Mouse (Mus musculus): Measurements from ENCODE around the gene Ccdc151.
A peak's percentile ranks its signal among the peaks of the same experiment; 100 is the strongest.

The Ccdc151 gene

DNA sequence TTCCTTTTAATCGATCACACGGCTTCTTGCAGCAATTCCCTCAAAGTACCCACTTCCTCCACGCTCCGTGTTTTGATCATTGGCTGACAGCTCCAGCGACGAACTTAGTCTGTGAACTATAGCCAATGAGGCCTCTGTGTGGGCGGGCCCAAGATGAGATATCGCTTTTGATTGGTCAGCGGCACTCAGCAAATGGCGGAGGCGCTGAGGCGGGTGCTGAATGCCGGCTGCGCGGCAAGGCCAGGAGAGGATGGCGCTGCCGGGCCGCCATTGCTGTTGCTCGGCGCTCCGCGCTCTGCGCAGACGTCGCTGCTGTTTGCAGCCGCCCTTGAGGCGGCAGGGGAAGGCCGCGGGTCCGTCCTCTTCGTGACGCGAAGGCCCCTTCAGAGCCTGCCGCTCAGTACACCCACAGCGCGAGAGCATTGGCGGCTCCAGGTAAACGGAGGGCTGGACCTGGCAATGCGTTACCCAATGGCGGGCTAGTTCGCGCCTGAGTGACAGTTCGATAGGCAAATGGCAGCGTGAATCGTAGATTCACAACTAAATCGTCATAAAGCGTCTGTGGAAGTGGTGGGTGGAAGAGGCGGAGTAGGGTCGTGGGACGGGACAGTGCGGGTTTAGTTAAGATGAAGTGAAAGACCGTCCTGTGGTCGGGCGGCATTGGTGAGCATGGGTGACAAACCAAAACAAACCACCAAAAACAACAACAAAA, 46.7 kb downstream of the Ccdc151 start, which contains the start of gene Swsap1:
Gene Swsap1 (plus strand): TSS at position 186 of the 712 bp plus-strand sequence.
- peak; percentile 99 for DNase-seq (ENCODE audit: low read depth)

DNA sequence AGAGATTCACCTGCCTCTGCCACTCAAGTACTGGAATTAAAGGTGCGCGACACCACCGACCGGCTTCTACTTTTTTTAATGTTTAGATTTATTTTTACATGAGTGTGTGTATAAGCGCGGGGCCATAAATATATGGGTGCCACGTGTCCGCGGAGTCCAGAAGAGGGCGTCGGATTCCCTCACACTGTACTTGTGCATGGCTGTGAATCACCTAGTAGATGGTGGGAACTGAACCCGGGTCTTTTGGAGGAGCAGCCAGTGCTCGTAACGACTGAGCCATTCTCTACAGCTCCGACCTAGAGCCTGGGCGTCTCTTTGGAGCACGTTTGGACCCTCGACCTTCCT, 47.2 kb downstream of the Ccdc151 start:
- DNase-seq (ENCODE audit: low read depth) = no peak

DNA sequence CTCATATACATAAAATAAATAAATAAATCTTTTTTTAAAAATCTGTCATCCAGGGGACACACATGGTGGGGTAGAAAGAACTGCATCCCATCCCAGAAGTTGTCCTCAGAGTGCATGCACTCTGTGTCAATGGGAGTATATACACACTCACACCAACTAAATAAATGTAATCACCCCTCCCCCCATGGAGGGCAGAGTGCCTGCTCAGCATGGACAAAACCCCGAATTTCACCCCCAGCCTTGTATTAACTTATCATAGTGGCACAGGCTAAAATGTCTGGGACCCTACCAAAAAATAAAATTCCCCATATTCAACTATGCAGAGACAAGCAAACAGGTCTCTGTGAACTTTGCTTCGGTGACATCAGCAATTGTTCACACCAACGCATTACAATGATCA, 47.8 kb downstream of the Ccdc151 start:
- DNase-seq (ENCODE audit: low read depth) = no peak

DNA sequence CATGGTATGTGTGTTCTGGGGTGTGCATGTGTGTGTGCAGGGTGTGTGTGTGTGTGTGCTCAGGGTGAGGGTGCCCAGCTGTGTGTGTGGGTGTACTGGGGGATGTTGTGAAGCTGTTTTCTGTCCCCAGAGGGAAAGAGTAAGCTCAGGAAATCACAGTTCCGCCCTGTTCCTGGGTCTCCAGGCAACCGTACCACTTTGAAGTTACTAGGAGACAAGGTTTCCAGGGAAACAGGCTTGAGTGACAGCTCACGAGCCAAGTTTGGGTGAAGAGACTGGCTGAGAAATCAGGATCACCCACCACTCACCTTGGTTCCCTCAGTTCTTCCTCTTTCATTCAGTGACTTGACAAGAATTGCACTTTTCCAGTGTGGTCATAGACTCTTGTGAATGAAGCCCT, 48.8 kb downstream of the Ccdc151 start:
- peak; percentile 11 for DNase-seq (ENCODE audit: low read depth)

DNA sequence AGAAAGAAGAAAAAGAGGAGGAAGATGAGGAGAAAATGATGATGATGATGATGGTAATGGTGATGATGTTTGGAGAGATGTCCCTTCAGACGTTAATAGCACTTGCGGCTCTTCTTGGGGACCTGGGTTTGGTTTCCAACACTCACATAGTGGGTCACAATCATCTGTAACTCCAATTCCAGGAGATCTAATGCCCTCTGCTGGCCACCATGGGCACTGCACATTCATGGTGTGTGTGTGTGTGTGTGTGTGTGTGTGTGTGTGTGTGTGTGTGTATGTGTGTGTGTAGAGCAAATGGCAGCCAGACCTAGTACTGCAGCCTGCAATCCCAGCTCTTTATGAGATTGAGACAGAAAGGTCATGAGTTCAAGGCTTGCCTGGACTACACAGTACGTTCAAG, 50.5 kb downstream of the Ccdc151 start:
- peak; percentile 30 for DNase-seq (ENCODE audit: low read depth)

DNA sequence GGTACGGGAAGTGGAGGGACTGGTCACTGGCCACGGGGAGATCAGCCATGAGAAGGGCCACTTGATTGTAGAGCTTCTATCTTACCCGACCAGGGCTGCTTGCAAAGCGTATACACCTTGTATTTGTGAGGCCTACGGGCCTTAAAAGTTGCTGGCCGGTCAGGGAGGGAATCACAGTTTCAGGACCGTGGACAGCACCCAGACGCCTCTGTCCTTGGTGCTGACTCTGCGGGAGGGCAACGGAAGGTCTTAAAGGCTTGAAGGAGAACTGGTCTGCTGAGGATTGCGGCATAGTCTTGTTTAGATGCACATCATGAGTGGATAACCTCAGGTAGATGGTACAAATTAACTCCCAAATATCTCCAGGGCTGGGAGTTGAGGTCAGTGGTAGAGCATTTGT, 52.1 kb downstream of the Ccdc151 start:
- DNase-seq (ENCODE audit: low read depth) = peak; percentile 66

DNA sequence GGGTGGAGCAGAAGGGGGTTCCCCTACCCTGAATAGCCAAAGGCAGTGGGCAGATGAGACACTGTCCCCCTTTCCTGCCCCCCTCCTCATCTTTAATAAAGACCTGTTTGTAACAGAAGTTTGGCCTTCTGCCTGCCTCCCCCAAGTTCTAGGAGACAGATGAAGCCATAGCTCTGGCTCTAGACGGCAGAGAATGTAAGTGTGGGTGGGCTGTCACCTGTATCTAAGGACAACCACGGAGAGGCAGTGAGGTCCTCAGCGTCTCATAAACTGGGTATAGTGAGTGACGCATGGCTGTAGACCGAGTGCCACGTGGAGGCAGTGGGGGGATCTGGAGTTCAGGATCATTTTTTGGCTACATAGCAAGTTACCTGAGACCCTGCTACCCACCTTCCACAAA, 53.6 kb downstream of the Ccdc151 start:
- DNase-seq (ENCODE audit: low read depth) = no peak

DNA sequence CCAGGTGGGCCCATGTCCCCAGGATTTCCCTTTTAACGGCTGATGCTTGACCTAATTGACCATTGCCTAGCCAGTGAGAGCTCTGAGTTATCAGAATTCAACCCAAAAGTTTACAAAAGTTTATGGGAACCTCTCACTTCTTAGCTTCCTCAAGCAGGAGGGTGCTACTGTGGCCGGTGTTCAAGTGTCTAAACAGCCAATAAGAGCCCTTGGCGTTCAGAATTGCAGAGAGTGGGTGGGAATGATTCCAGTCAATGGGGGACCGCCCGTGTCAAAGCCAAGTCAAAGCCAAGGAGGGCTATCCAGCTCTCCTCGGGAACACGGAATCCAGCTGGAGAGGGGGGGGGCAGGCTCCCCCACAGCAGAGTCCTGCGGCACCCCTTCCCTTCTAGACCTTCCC, 54.3 kb downstream of the Ccdc151 start:
- DNase-seq (ENCODE audit: low read depth) = no peak

DNA sequence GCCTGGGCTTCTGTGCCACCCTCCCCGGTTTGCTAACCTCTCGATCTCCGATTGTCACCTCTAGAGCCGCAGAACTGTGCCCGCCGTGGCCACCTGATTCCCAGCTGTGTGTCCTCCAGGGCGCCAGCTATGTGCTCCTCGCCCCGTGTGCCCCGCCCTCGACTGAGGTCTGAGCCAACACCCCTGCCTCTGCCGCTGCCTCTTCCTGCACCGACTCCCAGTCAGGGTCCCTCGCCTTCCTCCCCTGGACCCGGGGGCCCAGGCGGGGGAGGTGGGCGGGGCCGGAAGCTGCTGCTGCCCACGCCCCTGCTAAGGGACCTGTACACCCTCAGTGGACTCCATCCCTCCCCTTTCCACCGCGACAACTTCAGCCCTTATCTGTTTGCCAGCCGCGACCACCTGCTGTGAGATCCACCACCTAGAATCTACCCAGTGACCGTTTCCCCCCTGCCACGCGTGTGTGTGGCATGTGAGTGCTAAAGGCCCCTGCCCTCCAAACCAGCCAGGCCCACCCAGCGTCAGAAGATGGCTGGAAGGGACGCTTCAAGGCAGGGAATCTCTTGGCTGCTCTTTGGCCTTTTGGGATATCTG, 54.8 kb downstream of the Ccdc151 start:
- no peak for DNase-seq (ENCODE audit: low read depth)

DNA sequence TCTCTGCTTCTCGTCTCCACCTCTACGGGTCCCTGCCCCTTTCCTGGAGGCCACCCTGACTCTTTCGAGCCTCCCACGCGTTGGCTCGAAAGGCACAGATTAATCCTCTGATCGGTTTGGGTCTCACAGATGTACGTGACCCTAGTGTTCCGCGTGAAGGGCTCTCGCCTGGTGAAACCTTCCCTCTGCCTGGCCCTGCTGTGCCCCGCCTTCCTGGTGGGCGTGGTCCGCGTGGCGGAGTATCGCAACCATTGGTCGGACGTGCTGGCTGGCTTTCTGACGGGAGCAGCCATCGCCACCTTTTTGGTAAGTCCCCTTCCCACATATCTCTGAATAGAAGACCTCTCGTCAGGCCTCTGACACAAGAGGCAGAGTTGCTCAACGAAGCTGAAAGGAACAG, 58.2 kb downstream of the Ccdc151 start:
- no peak for DNase-seq (ENCODE audit: low read depth)

DNA sequence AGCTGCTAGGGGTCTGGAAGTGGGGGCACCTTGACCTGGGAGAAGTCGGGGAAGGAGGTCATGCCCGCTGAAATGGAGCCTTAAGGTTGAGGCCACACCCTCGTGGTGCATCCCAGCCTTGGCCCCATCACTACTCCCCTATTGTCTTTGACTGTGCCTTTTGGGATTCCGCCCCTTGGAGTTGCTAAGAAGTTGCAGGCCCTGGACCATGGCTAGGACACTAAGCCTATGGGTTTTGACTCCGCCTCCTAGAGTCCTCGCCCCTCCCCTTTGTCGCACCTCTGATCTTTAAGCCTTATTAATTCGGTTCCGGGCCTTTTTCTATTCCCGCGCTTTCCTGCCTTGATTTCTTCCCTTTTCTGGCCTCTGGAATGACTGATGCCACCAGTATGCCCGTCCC, 58.8 kb downstream of the Ccdc151 start:
- DNase-seq (ENCODE audit: low read depth) = no peak

DNA sequence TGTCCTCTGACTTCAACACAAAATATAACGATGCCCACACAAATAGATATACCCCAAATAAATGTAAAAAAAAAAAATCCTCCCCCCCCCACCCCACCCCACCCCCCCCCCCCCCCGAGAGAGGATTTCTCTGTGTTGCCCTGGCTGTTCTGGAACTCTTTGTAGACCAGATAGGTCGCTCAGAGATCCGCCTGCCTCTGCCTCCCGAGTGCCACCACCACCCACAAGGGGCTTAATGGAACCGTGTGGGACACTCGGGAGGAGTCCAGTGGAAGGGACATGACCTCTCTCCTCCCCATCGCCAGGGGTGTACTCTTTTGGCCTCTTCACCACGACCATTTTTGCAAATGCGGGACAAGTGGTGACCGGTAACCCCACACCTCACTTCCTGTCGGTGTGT, 59.4 kb downstream of the Ccdc151 start:
- DNase-seq (ENCODE audit: low read depth) = no peak

Measured in 416B (cell line).